Mouse (Mus musculus) 3134 (cell line): ENCODE data around the gene Ctr9.

Experiments used
- DNase-seq: peaks from one replicate; pipeline ENCODE4 v3.0.0-alpha.2; 2011; ENCODE audit warnings: low spot score; ENCODE audit not compliant: insufficient read length; ENCODE audit errors: extremely low read depth

Gene Ctr9

DNA sequence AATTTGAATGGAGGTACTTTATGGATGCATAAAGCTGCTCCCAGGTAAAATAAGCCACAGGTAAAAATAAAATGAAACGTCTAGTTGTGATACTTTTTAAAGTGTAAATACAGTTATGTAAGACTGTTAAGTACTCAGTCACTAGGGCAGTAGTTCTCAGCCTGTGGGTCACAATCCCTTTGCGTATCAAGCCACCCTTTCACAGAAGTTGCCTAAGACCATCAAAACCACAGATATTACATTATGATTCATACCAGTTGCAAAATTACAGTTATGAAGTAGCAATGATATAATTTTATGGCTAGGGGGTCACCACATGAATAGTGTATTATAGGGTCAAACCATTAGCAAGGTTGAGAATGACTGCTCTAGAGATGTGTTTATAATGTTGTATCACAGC is 66.4 kb downstream of the Ctr9 start:
- DNase-seq, result no peak

DNA sequence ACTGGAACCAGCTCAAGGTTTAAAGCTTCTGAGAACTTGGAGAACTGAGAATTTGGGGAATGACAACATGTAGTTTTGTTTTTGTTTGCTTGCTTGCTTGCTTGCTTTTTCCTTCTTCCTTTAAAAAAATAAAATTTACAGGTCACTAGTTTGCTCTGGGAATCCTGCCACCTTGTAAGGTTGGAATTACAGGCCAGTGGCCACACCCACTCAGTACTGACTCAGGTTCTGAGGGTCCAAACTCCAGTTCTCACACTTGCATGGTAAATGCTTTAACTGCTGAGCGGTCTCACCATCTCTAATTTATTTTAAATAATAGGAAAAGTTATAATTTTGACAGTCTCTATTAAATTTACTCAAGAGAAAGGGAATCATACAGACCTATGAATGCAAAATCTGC is 69.4 kb downstream of the Ctr9 start:
- no peak for DNase-seq
